Mouse (Mus musculus) G1E (cell line): Measurements from ENCODE around the gene Cggbp1.

Source experiments
- CTCF ChIP-seq: IDR thresholded peaks from 2 replicates; pipeline ENCODE4 v1.5.1; 2012; ENCODE audit warnings: low read depth, low read length, inconsistent platforms, mixed read lengths
- TAL1 ChIP-seq: conservative IDR thresholded peaks from 2 replicates; pipeline ENCODE4 v1.6.1; 2012; ENCODE audit warnings: low read depth, low read length, inconsistent platforms, mixed read lengths

DNA sequence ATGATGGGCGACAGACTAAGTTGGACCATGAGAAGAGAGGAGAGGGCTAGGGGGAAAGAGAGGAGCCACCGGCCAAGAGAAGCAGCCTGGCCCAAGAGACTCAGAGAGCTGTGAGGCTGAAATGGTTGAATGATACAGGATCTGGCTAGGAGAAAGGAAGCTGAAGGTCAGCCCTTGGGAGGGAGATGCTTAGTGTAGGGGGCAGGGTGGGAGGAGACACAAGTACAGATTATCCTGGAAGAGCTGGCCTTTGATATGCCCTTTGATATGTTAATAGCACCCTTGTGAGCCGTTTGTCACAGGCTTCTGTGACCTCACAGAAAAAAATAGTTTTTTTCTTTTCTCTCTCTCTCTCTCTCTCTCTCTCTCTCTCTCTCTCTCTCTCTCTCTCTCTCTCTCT, 33.3 kb downstream of the Cggbp1 start:
- TF ChIP-seq TAL1 = no peak
- TF ChIP-seq CTCF = no peak
